Mouse (Mus musculus) gastrocnemius, postnatal 14 days (tissue): ENCODE data around the gene Atg4b. TPM values are rescaled to one million over a fixed set of nuclear protein-coding genes. Genes with fewer than 3 reads are reported as not detected.
"Not testable (repeated sequence)": the region's sequence is repeated elsewhere in the genome, so short reads cannot be mapped to it uniquely, and the experiment has no call there.

Experiments
- DNase-seq: peaks from one replicate; pipeline ENCODE4 v3.0.0; 2021; ENCODE audit warnings: mixed read lengths
- intact Hi-C: fragments of 180-260 bp; cut with DNase I; formaldehyde crosslinking; loops from one replicate; pipeline ENCODE4 v1.15.1; 2025; ENCODE audit warnings: low total_unique reads
- total RNA-seq, 2 experiments: library from RNA; stranded (reverse); gene quantifications; 2 replicates each; pipeline ENCODE4 v1.2.3; 2021

The Atg4b gene
- total RNA-seq, 2 experiments from 2014 or later: 29.9 to 36.9 TPM

DNA sequence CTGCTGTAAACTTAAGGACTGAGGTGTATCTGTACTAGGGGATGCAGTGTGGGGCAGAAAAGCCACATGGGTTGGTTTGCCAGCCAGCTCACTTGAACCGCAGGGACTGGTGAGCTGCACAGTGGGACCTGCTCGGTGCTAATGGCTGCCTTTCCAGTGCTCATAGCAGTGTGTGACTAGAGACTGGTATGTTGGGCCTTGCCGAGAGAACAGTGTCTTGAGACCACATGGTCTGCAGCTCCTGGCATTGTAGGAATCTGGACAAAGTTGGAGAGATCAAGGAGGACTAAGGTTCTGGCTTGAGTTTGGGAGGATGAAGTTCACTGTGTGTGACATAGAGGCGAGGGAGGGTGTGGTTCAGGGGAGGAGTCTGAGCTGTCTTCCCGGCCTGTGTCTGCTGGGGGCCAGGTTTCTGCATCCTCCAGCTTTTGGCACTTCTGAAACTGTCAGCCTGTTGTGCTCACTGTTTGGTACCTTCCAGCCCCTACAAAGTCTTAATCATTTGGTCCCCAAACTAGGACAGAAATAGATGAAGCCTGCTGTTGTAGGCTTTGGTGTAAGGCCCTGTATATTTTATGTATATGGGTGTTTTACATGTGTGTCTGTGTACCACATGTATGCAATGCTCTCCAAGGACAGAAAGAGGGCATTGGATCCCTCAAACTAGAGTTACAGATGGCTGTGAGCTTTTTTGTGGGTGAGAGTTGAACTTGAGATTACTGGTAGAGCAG lies 54.1 kb downstream of the Atg4b start:
- DNase-seq: no peak
- intact Hi-C loops: no loop called here

DNA sequence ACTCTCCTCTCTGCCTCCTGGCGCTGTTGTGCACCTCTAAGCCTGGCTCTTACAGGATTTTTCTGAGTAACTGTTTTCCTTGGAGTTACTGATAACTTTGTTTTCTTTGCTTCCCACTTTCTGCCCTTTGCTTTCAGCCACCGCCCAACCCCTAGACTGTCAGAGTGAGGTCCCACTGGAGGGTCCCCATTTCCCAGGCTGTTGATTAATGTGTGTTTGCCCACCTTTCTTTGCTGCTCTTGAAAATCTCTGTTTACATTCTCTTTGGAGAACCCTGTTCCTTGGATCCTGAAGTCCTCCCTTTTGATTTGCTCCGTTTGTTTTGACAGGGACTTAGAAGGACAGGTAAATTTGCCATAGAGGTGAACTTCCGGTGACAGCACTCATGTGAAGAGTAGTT lies 57.6 kb downstream of the Atg4b start:
- no peak for DNase-seq
- intact Hi-C loops: no loop called here

DNA sequence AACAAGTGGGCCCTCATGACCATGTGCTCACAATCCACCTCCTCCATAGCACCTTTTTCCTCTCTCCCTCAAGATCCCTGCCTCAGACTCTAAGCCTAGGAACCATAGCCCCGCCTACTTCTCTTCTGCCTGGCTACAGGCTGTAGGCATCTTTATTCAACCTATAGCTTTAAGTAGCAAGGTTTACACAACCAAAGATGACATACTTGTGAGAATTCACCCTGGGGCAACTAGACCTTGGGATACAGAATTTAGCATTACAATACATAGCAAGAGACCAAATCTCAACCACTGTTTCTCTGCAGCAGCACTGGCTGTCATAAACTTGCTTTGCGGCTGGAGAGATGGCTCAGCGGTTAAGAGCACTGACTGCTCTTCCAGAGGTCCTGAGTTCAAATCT lies 58.7 kb downstream of the Atg4b start:
- no peak for DNase-seq
- intact Hi-C loops: no loop called here

DNA sequence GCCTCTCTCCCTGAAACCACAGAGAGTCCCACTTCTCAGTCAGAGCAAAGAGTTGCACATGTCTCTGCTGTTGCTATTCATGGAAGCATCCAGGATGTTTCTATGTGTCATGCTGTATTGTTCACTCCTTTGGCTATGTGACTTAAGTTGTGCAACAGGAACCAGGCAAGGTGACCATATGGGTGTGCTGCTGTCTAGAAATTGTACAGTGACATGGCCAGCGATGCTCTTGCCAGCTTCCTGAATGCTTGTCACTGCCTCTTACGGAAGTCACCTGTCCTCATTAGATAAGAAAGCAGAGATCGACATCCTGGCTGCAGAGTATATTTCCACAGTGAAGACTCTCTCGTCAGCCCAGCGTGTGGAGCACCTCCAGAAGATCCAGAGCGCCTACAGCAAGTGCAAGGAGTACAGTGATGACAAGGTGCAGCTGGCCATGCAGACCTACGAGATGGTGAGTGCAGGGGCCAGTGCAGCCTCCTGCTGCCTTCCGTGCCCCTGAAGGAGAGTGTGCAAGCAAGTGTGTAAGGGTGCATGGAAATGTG lies 60.3 kb downstream of the Atg4b start:
- intact Hi-C loops: no loop called here
- no peak for DNase-seq

DNA sequence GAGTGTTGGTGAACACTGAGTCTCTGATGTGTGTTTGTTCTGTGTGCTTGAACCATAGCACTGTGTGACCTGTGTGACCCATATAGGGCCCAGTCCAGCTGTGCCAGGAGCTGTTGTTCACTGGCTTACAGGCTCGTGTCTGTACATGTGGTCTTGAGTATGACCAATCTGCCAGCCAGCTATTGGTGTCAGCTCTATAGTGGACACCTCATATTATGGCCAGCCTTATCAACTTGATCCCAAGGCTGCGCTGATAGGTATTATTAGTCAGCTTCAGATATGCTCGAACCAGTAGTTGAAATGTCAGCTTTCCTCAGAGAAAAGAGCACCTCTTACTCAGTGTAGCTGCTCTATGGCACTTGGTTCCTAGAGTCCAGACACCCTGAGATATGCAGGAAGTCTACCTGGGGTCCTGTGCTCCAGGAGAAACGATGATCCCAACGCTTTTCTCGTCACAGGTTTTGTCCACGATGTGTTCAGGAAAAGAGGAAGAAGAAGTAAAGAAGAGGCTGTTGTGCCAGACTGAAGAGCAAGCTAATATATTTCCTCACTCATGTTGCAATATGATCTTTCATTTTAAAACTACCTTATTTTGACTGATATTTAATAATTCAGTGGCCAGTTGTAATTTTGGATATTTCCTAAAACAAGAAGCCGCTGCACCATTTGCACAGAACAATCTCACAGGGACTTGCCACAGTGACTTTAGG lies 66.7 kb downstream of the Atg4b start:
- no peak for DNase-seq
- intact Hi-C loops: no loop called here

DNA sequence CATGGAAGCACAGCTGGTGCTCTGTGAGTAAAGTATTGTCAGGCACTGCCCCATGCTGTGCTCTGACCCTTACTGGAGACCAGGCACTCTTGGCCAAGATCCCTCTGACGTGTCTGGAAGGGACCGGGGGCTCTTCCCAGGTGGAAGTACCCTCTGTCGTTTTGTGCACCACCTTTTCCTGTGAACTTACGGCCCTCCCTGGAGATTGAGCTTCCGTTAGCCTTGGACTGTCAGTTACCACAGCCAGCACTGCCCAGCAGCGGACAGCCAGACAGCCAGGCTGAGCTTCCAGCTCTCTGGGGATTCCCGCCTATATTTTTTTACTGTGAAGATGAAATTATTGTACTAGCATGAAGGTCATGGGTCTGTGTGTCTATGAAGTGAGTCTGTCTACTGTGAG lies 67.4 kb downstream of the Atg4b start:
- intact Hi-C loops: no loop called here
- no peak for DNase-seq

DNA sequence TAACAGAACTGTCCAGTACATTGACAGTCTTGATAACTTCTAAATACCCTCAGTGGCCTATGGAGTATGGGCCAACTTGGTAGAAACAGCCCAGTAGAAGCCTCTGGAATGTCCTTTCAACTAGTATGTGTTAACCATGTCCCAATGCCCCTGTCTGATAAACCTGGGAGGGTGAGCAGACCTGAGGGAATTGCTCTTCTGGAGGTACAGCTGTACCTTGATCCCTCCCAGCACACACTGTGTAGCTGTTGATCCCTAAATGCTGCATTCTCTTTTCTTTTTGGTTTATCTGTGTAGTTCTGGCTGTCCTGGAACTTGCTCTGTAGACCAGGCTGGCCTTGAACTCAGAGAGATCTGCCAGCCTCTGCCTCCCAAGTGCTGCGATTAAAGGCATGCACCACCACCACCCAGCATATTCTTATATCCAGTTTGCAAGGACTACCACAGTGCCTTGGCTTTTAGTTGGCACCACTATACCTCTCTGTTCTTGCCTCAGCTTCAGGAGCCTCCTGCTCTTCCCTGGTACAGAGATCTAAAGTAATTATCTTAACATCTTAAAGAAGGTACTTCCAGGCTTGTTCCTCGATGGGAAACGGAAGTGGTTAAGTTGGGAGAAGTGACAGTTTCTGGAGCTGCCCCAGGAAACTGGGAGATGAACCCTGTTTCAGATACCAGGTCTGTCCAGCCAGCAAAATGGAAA lies 72.6 kb downstream of the Atg4b start:
- intact Hi-C loops: no loop called here
- DNase-seq: no peak

DNA sequence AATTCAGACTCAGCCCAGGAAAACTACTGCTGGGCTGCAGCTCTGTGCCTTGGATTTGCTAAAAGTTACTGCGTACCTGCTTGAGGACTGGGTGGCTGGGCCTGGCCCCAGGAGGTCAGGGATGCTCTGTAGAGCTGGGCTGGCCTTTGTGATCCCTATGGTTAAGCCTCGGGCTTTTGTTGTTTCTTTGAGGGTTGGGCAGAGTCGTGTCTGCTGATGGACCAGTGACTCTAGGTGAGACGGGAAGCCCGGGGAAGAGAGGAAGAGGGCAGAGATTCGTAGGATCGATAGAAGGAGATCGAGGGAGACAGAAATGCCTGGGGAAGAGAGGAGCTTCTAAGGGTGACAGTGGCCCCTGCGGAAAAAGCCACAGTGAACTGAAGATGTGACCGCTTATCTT lies 73.3 kb downstream of the Atg4b start, which contains the start of gene D2hgdh:
Gene D2hgdh (plus strand): TSS at position 301 of the 400 bp plus-strand sequence.
- DNase-seq: no peak
- intact Hi-C loops: no loop called here

DNA sequence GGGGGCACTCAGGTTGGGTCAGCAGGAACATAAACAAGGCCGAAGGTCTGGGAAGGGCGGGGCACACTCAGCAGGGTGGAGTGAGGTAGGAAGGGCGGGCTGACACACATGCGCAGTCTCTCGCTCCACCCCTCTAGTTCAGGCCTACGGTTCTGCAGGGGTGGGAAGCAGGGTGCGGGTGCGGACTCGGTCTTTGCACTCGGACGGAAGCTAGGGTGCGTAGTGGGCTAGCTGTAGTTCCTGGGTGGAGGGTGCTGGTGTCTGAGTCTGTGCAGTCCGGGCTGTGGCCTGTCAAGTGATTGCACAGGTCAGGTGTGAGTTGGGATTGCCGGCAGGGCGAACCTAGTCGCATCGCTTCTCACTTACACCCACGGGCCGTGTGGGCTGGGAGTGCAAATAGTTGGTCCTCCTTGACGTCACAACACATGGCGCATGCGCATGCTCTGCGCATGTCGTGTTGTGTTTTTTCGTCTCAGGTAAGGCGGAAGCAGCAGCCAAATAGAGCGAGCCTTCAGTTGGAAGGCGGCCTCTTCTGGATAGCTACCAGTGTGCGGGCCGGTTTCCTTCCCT lies 73.9 kb downstream of the Atg4b start:
- intact Hi-C loops: no loop called here
- DNase-seq: peak; percentile 93

DNA sequence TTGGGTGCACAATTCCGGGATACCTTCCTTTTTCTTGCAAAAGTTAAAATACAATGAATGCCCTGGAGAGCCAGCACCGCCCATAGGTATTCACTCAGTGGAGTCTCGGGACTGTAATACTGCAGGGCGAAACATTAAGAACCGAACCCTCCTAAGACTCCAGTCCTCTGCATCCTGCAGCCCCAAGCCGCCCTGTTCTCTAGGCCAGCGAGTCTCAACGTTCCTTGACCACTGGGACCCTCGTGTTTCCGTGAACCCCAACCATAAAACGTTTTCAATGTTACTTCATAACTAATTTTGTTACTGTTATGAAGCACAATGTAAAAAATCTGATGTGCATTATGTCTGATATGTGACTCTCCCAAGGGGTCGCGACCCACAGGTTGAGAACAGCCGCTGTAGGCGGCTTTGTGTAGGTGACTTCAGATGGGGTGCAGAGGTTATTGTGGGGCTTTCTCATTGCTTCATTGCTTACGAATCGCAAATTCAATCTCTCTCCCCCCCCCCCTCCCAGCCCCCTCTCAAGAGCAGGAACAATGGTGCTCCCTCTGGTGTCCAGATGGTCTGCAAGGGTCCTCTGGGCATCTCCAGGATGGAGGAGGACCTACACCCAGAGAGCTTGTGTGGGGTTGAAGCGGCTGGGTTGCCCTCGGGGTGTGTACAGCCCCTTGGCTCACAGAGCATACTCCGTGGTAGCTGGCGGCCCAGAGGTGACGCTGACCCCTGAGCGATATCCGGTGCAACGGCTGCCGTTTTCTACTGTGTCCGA lies 74.7 kb downstream of the Atg4b start:
- no peak for DNase-seq
- intact Hi-C loops: no loop called here

DNA sequence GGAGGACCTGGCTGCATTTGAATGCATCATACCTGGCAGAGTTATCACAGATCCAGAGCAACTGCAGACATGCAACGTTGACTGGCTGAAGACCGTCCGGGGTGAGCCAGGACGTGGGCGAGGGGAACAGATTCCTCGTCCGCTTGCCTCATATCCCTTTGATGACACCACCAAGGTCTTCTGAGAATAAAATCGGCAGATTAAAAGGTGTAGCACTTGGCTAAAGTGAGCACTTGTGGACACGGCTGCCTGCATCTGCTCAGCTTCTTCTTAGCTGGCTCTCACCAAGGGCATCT lies 75.2 kb downstream of the Atg4b start:
- peak; percentile 9 for DNase-seq
- intact Hi-C loops: no loop called here

DNA sequence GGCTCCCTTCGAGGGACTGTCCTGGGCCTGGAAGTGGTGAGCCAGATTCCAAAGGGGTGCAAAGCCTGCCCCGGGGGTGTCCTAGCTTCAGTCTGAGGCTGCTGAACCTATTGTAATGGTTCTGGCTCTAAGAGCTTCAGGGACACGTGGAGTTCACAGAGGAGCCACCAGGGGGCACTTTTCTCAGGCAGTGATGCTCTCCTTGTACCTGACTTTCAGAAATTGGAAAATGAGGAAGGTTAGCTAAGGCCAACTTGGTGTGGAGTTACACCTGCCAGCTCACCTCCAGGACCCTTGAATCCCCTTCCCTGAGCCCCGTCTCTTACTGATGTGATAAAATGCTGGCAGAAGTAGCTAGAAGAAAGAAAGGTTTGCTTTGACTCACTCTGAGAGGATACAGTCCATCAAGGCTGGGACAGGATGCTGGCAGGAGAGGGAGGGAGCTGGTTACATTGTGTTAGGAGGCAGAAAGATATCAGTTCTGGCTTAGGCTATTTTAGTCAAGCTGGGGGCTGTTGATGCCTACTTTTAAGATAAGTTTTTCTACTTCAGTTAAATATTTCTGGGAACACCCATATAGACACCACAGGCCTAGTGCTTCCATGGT lies 81.6 kb downstream of the Atg4b start:
- DNase-seq, intact Hi-C loops: not testable (repeated sequence)

DNA sequence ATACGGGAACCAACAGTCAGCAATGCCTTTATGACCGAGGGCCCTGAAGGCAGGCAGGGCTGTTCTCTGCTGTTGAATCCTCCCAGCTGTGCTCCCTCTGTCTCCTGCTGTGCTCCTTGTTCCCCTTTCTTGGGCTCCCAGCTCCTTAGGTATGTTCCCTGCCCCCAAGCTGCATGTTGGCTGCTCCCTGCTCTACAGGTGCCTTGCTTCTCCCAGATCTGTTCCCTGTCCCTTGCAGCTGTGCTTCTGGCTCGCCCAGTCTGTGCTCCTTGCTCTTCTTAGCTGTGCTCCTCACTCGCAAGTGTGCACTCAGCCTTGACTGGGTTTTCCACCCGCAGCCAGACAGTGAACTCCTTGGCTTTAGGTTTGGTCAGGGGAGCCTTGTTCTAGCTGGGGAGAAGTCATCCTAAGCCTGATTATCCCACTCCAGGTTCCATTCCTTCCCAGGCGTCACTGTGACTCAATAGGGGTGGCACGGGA lies 83.4 kb downstream of the Atg4b start:
- intact Hi-C loops: no loop called here
- DNase-seq: no peak

DNA sequence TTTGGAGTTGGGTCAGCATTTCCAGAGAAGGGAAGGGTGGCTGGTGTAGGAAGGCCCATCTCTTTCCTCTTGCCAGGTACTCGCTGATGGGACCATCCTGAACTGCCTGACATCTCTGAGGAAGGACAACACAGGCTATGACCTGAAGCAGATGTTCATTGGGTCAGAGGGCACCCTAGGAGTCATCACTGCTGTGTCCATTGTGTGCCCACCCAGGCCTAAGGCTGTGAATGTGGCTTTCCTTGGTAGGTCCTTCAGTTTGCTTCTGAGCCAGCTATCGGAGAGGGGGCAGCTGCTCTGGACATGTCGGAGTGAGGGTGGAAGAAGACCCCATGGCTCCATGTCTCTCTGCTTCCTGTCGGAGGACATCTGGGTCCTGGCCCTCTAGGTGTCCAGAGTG lies 83.9 kb downstream of the Atg4b start:
- no peak for DNase-seq
- intact Hi-C loops: no loop called here

DNA sequence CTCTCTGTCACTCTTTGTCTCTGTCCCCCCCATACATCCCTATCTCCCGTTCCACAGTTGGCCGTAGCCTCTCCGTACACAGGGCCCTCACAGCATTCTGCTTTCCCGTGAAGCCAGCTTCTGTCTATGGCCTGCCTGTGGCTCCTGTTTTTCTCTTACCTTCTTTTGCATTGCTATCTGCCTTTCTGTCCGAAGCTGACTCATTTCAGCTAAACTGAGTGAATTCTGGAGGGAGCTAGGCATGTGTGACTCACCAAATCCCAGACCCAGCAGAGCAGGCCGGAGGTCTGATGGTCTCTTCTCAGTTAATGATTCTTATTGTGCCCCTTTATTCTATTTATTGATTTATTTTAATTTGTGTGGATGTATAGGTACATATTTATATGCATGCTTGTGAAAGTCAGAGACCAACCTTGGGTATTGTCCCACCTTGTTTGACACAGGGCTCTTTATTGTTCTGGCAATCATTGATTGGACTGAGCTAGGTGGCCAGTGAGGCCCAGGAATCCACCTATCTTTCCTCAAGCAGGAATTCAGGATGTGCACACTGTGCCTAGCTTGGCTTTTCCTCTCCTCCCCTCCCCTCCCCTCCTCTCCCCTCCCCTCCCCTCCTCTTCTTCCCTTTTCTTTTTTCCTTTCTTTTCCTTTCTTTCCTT lies 84.7 kb downstream of the Atg4b start:
- intact Hi-C loops: no loop called here
- no peak for DNase-seq

DNA sequence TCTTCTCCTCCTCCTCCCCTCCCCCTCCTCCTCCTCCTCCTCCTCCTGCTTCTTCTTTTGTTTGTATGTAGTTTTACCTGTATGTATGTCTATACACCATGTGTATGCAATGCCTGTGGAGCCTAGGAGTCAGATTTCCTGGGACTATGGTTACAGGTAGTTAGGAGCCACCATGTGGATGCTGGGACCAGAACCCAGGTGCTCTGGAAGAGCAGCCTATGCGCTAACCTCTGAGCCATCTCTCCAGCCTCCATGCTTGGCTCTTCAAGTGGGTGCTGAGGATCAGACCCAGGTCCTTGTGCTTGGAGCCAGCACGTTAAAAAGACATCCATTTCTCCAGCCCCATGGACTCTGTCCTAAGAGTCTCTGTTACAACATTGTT lies 85.2 kb downstream of the Atg4b start:
- no peak for DNase-seq
- intact Hi-C loops: no loop called here

DNA sequence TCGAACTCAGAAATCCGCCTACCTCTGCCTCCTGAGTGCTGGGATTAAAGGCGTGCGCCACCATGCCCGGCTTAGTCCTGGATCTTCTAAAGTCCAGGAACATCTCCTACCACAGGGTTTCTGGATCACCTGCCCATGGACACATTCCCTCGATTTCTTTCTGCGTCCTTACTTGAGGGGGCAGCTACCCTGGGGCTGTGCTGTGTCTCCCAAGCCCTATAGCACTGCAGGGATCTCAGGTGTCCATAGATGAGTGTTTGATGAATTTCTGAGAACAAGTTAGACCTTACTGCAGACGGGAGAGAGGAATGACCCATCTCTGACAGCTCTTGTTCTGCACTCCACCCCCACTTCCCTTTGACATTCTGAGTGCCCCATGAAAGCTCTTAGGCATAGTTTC lies 86.0 kb downstream of the Atg4b start:
- DNase-seq: no peak

DNA sequence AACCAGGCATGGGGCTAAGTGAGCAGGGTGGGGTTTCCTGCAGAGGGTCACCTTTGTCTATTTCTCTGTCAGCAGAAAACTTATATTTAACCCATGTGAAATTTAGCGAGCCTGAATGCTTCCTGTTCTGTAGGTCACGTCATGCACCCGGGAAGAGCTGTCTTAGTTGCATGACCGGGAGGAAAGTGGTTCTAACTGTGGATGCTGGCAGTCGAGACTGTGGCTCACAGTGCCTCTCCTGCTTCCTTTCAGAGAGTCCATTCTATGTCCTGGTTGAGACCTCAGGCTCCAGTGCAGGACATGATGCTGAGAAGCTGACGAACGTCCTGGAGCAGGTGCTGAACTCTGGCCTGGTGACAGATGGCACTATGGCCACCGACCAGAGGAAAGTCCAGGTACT lies 87.3 kb downstream of the Atg4b start:
- intact Hi-C loops, DNase-seq: not testable (repeated sequence)

More for the DNA sequence above, 86.0 kb downstream of the Atg4b start:
- intact Hi-C loops: no loop called here
